ENCODE assay signal across 14 mouse cellular contexts in genomic region chr2:170028488-170029303, GRCm38 (mm10).
DNase-seq lines count a peak whose midpoint lies in the region; ATAC-seq lines count a peak whose summit lies in the region.
"Had no signal": no experiment of that assay in that cellular context is flagged by ENCODE, and none has a peak within 500 bp of the region (broad histone marks: within the 10 kb centered on the region; RNA-seq: fewer than 3 reads in every experiment).

No protein-coding gene starts in this region.

- no peak for DNase-seq in forebrain, embryonic 11.5 days (ENCODE audit: low spot score)
- DNase-seq in forebrain, embryonic 10.5 days (ENCODE audit: extremely low spot score, low spot score), result no peak
- no peak for DNase-seq in layer of hippocampus, postnatal 14 days (ENCODE audit: low spot score in 2 of 2)
- no peak for DNase-seq in lung, postnatal 25 days (ENCODE audit: low spot score)
- DNase-seq: heart, postnatal 4 days; right cerebral cortex, adult 18-20 months had no signal

- no peak overlapping the region for H3K4me3 ChIP-seq in forebrain, embryonic 11.5 days (ENCODE audit: low read depth, low read length)
- no peak overlapping the region for H3K4me3 ChIP-seq in forebrain, embryonic 10.5 days
- H3K4me3 ChIP-seq in forebrain, embryonic 12.5 days (replicated peaks), result no peak overlapping the region
- 0 out of 2 replicates have a peak overlapping the region, but pooled peaks have one; percentile 6 for H3K4me3 ChIP-seq in hindbrain, embryonic 13.5 days
- H3K4me3 ChIP-seq in neural tube, embryonic 14.5 days (ENCODE audit: low read depth, low read length), result no peak overlapping the region
- H3K4me3 ChIP-seq: heart, embryonic 13.5 days; midbrain, embryonic 12.5 days; stomach, embryonic 15.5 days had no signal

- no peaks in the 10 kb centered on the region for H3K36me3 ChIP-seq in forebrain, embryonic 11.5 days (ENCODE audit: control insufficient read depth, insufficient read depth, low read length)
- no peaks in the 10 kb centered on the region for H3K36me3 ChIP-seq in forebrain, embryonic 10.5 days (replicated peaks)
- H3K36me3 ChIP-seq in forebrain, embryonic 12.5 days (replicated peaks), result no peaks in the 10 kb centered on the region
- H3K36me3 ChIP-seq in hindbrain, embryonic 13.5 days, result no peaks in the 10 kb centered on the region
- H3K36me3 ChIP-seq in neural tube, embryonic 14.5 days (ENCODE audit: control insufficient read depth, insufficient read depth, low read length), result no peaks in the 10 kb centered on the region
- H3K36me3 ChIP-seq: heart, embryonic 13.5 days; midbrain, embryonic 12.5 days; stomach, embryonic 15.5 days had no signal

- H3K9me3 ChIP-seq in forebrain, embryonic 11.5 days (ENCODE audit: control insufficient read depth, low read length), result peaks cover 4% of the 10 kb centered on the region; the same call in 1 of the 2 replicates
- H3K9me3 ChIP-seq in forebrain, embryonic 10.5 days, result peaks cover 3% of the 10 kb centered on the region; the same call in 1 of the 2 replicates
- H3K9me3 ChIP-seq in forebrain, embryonic 12.5 days, result no peaks in the 10 kb centered on the region
- H3K9me3 ChIP-seq in hindbrain, embryonic 13.5 days, result no peaks in the 10 kb centered on the region
- no peaks in the 10 kb centered on the region for H3K9me3 ChIP-seq in neural tube, embryonic 14.5 days (ENCODE audit: control insufficient read depth, low read length)
- H3K9me3 ChIP-seq: midbrain, embryonic 12.5 days; stomach, embryonic 15.5 days had no signal

- no peak overlapping the region for H3K4me2 ChIP-seq in forebrain, embryonic 11.5 days (ENCODE audit: low read depth, low read length, severe bottlenecking)
- H3K4me2 ChIP-seq in forebrain, embryonic 12.5 days, result peak overlapping the region; percentile 27
- H3K4me2 ChIP-seq in hindbrain, embryonic 13.5 days, result peak overlapping the region; percentile 36; the same call in 1 of the 2 replicates
- no peak overlapping the region for H3K4me2 ChIP-seq in neural tube, embryonic 14.5 days (ENCODE audit: low read depth, low read length)
- H3K4me2 ChIP-seq: heart, embryonic 13.5 days; midbrain, embryonic 12.5 days; stomach, embryonic 15.5 days had no signal

- no peak overlapping the region for H3K9ac ChIP-seq in forebrain, embryonic 11.5 days (ENCODE audit: low read length)
- no peak overlapping the region for H3K9ac ChIP-seq in forebrain, embryonic 12.5 days
- H3K9ac ChIP-seq in hindbrain, embryonic 13.5 days, result no peak overlapping the region
- H3K9ac ChIP-seq in neural tube, embryonic 14.5 days (replicated peaks; ENCODE audit: low read depth, low read length), result no peak overlapping the region
- H3K9ac ChIP-seq: heart, embryonic 13.5 days; liver, embryonic 14.5 days; midbrain, embryonic 12.5 days; stomach, embryonic 15.5 days had no signal

- no peaks in the 10 kb centered on the region for H3K27me3 ChIP-seq in forebrain, embryonic 11.5 days (ENCODE audit: control insufficient read depth, insufficient read depth, low read length)
- no peaks in the 10 kb centered on the region; the same call in 1 of the 2 replicates for H3K27me3 ChIP-seq in forebrain, embryonic 10.5 days (ENCODE audit: poor library complexity, severe bottlenecking)
- H3K27me3 ChIP-seq in forebrain, embryonic 12.5 days, result peaks cover 26% of the 10 kb centered on the region
- H3K27me3 ChIP-seq in hindbrain, embryonic 13.5 days, result no peaks in the 10 kb centered on the region
- no peaks in the 10 kb centered on the region for H3K27me3 ChIP-seq in neural tube, embryonic 14.5 days (ENCODE audit: control insufficient read depth, insufficient read depth, low read length)
- H3K27me3 ChIP-seq: heart, embryonic 13.5 days; midbrain, embryonic 12.5 days; stomach, embryonic 15.5 days had no signal

- no peak overlapping the region for H3K27ac ChIP-seq in forebrain, embryonic 11.5 days (ENCODE audit: low read depth, low read length)
- no peak overlapping the region for H3K27ac ChIP-seq in forebrain, embryonic 10.5 days
- H3K27ac ChIP-seq in forebrain, embryonic 12.5 days, result peak overlapping the region; percentile 25; the same call in 1 of the 2 replicates
- H3K27ac ChIP-seq in hindbrain, embryonic 13.5 days, result peak overlapping the region; percentile 76
- H3K27ac ChIP-seq in neural tube, embryonic 14.5 days (ENCODE audit: low read depth, low read length), result peak overlapping the region; percentile 48; the same call in 1 of the 2 replicates
- H3K27ac ChIP-seq: heart, embryonic 13.5 days; liver, embryonic 14.5 days; midbrain, embryonic 12.5 days; stomach, embryonic 15.5 days had no signal

- H3K4me1 ChIP-seq in forebrain, embryonic 11.5 days (replicated peaks; ENCODE audit: control insufficient read depth, insufficient read depth, low read length), result no peaks in the 10 kb centered on the region; the same call in 1 of the 2 replicates
- peaks cover 19% of the 10 kb centered on the region for H3K4me1 ChIP-seq in forebrain, embryonic 10.5 days
- 0 out of 2 replicates have a peak, but pooled peaks cover 8% of the 10 kb centered on the region for H3K4me1 ChIP-seq in forebrain, embryonic 12.5 days
- H3K4me1 ChIP-seq in hindbrain, embryonic 13.5 days (replicated peaks), result peaks cover 7% of the 10 kb centered on the region
- H3K4me1 ChIP-seq in neural tube, embryonic 14.5 days (ENCODE audit: control insufficient read depth, insufficient read depth, low read length), result no peaks in the 10 kb centered on the region
- H3K4me1 ChIP-seq: heart, embryonic 13.5 days; midbrain, embryonic 12.5 days had no signal

- 57% methylated on average over 24 of the region's 24 CpGs for WGBS in forebrain, embryonic 11.5 days
- 74% methylated on average over 24 of the region's 24 CpGs for WGBS in forebrain, embryonic 10.5 days
- 49% methylated on average over 24 of the region's 24 CpGs for WGBS in forebrain, embryonic 12.5 days
- WGBS in hindbrain, embryonic 13.5 days, result 44% methylated on average over 24 of the region's 24 CpGs
- 58% methylated on average over 24 of the region's 24 CpGs for WGBS in neural tube, embryonic 14.5 days

- peak; percentile 51 for ATAC-seq in forebrain, embryonic 11.5 days (replicated peaks; ENCODE audit: low FRiP score)
- ATAC-seq in forebrain, embryonic 12.5 days (ENCODE audit: low FRiP score), result peak; percentile 79
- 0 out of 2 replicates have a peak, but pooled peaks have one; percentile 24 for ATAC-seq in hindbrain, embryonic 13.5 days (ENCODE audit: low FRiP score)
- peak; percentile 24; the same call in 1 of the 2 replicates for ATAC-seq in neural tube, embryonic 14.5 days (ENCODE audit: low read depth)
- no peak for ATAC-seq in erythroblast, adult 5-6 weeks (replicated peaks; ENCODE audit: low FRiP score, poor library complexity, severe bottlenecking)

Comparison
In these comparisons a context has a peak if more than half of its experiments do, and no peak if none do; other contexts are left out.
1. H3K27ac ChIP-seq: peak in forebrain, embryonic 12.5 days (single experiment), hindbrain, embryonic 13.5 days (single experiment) and neural tube, embryonic 14.5 days (single experiment); none in forebrain, embryonic 11.5 days (single experiment) and forebrain, embryonic 10.5 days (single experiment).
2. H3K4me2 ChIP-seq: peak in forebrain, embryonic 12.5 days (single experiment) and hindbrain, embryonic 13.5 days (single experiment); none in forebrain, embryonic 11.5 days (single experiment) and neural tube, embryonic 14.5 days (single experiment).